Mouse (Mus musculus): ENCODE results near the gene Ift57.

The Ift57 gene

GRCm38 (mm10) chr16:49792446-49792878 is 93.4 kb downstream of the Ift57 start:
- DNase-seq (ENCODE audit: low read depth) = peak; percentile 77

DNA sequence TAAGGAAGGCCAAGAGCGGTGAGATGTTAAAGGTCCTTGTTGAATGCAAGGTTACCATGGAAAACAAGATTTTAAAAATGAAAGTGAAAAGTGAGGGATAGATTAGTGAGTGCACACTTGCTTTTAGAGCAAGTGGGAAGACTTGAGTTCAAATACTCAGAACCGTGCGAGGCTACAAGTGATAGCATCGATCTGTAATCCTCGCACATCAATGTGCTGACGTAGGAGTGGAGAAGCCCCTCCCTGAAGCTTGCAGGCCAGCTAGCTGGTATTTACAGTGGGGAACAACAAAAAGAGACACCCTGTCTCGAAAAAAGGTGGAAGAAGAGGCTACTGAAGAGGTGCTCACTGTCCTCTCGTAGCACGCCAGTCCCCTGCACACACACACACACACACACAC is 94.6 kb downstream of the Ift57 start:
- peak; percentile 81 for DNase-seq (ENCODE audit: low read depth)

GRCm38 (mm10) chr16:49796271-49796670 is 97.2 kb downstream of the Ift57 start:
- no peak for DNase-seq (ENCODE audit: low read depth)

GRCm38 (mm10) chr16:49796954-49797353 is 97.9 kb downstream of the Ift57 start:
- peak; percentile 84 for DNase-seq (ENCODE audit: low read depth)

DNA sequence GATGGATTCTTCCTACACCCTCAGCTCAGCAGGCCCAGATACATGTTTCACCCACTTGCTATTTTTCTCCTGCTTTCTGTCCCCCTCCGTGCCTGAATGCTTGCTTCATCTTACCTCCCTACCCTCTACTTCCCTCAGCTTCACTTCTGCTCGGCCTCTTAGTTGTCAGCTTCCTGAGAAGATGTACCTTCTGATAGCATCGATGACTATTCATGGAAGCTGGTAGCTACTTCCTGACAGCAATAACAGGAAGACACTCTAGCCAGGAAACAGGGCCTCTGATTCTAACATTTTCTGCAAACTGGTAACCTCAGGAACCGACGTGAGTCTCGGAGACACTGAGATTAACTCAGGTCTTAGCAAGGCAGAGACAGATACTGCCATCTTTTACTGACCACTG is 99.8 kb downstream of the Ift57 start:
- peak; percentile 83 for DNase-seq (ENCODE audit: low read depth)

GRCm38 (mm10) chr16:49799597-49800561 is 100.8 kb downstream of the Ift57 start, which contains the start of gene Cd47:
TSS of gene Cd47 (plus strand) at chr16:49800533.
- DNase-seq (ENCODE audit: low read depth) = peak; percentile 72

DNA sequence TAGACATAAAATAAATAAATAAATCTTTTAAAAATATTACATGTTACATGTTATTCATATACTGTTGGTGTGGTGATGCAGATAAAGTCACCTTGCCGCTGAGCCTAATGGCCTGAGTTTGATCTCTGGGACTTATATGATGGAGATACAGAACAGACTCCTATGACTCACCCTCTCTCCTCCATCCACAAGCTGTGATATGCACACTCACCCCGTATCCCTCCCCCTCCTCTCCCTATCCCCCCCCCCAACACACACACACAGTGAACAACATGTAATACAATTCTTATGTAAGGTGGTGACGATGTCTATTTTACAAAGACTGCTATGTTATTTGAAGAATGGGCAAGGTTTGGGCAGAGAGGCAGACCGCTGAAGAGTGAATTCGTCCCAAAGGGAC is 102.0 kb downstream of the Ift57 start:
- no peak for DNase-seq (ENCODE audit: low read depth)

GRCm38 (mm10) chr16:49801399-49801798 is 102.4 kb downstream of the Ift57 start:
- DNase-seq (ENCODE audit: low read depth) = peak; percentile 81

- no peak for DNase-seq (ENCODE audit: low read depth)
Measured at GRCm38 (mm10) chr16:49802993-49803392, 104.0 kb downstream of the Ift57 start.

DNA sequence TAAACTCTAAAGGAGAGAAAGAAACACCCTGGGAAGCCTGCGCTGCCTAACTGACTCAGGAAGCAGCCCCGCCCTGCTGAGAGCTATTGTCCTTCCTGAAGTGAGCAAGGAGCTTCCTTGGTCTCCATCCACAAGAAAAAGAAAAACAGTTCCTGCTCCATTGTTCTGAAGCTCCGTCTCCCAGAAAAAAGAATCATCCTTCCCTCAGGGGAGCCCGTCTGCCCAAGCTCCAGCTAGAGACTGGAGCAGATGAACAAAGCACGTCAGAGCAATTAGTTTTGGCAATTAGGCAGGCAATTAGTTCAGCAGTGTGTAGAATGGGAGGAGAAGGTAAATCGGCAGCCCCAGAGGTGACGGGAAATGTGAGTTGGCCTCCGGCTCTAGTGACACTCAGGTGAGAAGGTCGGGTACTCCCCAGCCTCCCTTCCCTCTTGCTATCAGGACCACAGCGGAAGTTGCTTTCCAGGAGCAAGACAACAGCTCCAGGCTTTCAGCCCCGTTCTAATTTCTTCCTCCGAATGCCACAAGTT is 105.0 kb downstream of the Ift57 start:
- peak; percentile 72 for DNase-seq (ENCODE audit: low read depth)

DNA sequence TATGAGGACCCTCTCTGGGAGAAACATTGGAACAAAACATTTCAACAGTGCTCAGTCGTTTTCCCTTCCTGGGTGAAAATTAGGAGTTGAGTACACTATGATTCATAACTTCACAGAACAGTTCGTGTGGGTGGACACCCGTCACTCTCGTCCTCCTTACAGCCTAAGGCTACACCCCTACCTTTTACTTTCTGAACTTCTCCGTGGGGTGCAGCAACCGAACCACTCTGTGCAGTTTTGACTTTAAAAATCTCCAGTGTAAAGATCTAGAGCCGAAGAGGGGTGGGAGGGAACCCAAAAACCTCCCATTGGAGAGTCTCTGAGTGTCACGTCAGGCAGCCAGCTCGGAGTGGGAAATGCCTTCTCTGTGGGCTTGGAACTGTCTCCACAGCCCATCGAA is 107.9 kb downstream of the Ift57 start:
- DNase-seq (ENCODE audit: low read depth) = peak; percentile 76

DNA sequence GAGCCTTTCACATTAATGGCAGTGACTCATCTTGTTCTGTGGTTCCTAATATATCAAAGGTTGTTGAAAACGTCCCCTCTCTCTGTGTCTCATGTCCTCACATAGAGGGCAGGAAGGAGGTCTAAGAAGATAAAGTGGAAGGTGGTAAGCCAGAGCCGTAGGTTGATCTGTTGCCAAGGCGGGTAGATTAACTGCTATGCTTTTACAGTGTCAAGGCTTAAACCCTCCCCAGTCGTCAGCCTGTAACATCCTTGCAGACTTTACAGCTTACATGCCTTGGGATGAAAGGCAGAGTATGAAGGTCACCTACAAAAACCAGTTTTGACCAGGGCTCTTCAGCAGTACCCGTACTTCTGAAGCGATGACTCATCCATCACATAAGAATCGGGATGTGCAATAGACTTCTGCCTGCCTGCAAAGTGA is 108.4 kb downstream of the Ift57 start:
- no peak for DNase-seq (ENCODE audit: low read depth)

DNA sequence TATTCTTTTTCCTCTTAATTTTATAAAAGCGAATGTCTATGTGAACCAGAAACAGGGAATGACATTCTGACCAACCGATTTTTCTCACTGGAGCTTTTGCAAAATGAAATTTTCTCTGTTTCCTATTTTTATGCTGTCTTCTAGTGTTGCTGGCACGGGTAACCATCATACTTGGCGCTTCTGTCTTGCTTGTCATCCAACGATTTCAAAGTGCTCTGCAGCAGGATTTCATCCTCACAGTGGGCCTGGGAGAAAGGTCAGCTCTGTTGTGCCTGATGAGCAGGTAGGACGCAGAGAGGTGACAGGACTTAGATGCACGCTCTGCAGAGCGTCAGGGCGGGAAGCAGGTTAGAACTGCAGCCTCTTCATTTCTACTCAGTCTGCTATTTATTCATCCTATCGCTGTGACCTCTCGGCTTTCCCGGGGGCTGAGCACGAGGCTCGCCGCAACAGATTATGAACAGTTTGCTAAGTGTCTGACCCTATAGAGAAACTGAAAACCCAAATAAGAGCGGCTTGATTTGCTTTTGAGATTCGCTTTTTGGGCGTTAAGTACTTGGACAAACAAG is 108.9 kb downstream of the Ift57 start:
- peak; percentile 48 for DNase-seq (ENCODE audit: low read depth)

DNA sequence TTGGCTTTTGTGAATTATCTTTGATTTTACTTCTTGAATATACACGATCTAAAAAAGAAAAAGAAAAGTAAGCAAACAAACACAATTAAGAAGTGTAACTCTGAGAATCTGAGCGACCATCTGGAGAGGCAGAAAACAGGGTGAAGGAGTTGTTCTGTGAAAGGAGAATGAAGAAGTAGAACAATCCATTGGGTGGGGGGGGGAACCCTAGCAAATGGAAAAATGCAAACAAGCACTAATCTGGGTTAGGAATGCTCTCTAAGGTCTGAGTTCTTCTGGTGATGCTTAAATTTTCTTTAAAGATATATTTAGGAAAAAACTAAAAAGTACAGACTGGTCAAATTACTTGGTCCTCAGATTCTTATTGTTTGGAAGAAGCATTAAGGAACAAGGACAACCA is 112.9 kb downstream of the Ift57 start:
- DNase-seq (ENCODE audit: low read depth) = no peak

- DNase-seq (ENCODE audit: low read depth) = no peak
Measured at GRCm38 (mm10) chr16:49812821-49813616, 114.0 kb downstream of the Ift57 start.

GRCm38 (mm10) chr16:49814419-49814818 is 115.4 kb downstream of the Ift57 start:
- no peak for DNase-seq (ENCODE audit: low read depth)

Measured in induced T-regulatory cell, adult 2 months (primary cell).